Mouse (Mus musculus): ENCODE results near the gene Cela2a.

DNA sequence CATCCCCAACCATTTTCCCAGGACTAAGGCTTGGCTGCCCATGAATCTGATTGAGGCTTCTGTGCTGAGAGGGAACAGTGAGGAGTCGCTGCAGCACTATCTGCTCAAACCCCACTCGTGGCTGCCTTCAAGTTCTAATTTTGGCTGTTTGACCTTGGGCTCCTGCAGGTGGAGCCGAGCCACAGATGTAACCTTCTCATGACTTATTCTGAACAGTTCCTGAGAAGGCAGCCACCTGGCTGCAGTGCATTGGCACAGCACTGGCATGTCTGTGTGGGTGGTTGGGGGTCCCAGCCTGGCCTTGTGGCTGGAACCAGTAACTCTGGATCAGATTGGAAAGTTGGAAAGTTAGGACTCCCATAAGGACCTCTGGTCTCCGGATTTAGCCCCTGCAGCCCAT is 2.2 kb upstream of the Cela2a start:
- TF ChIP-seq CTCF (IDR thresholded peaks at IDR 0.05; ENCODE audit: control insufficient read depth, insufficient read depth, low read length) (no peak), POLR2A (IDR thresholded peaks at IDR 0.05; ENCODE audit: borderline replicate concordance, control insufficient read depth, low read depth, low read length) (no peak)
